Mouse (Mus musculus) ovary, postnatal 36 days (tissue): ENCODE measurements around the gene Sept9.
A peak's percentile ranks its signal among the peaks of the same experiment; 100 is the strongest.
"Not testable (repeated sequence)": the region's sequence is repeated elsewhere in the genome, so short reads cannot be mapped to it uniquely, and the experiment has no call there.

Source experiments
- DNase-seq: peaks from one replicate; pipeline ENCODE4 v3.0.0; 2022; ENCODE audit warnings: low spot score, mixed read lengths

Gene Sept9

DNA sequence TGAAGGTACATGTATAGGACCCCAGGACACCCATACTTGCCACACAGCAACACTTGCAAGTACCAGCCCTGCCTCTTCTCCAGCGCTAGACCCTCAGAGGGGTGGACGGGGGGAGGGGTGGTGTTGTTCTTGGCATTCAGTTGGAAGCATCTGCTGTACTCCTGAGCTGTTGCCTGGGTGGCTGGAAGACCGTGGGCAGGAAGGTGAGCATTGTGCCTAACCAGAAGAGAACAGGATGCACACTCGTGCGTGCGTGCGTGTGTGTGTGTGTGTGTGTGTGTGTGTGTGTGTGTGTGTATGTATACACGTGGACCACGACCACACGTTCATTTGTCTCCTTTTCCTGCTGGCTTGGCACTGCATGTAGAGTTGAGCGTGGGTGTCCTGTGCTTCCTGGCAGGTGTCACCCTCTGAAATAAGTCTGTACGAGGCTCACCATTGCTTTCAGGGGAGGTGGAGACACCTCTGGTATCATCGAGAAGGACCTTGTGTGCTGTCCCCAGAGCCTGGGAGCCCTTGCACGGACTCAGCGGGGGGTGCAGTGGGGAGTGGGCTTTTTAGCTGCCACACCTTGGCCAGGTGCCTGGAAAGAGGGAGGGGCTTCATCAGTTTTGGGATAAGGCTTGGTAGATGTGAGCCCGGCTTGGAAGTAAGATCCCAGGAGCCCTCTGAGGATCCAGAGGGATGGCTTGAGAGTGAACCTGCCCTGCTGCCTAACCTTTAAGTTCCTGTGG lies 127.6 kb downstream of the Sept9 start:
- no peak for DNase-seq

DNA sequence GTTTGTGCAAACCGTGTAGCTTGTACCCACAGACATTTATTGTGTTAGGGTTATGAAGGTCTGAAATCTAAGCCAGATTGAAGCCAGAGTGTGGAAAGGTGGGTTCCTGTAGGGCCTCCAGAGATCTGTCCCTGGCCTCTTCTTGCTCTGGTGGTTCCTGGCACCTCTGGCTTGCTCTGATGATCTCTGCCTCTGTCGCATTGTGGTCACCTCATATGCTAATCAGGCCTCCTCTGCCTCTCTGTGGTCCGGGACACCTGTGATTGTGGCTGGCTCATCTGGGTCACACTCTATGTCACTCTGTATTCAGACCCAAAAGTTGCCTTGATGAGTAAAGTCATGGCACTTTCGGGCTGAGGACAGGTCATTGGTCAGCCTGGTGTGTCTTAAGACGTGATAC lies 128.2 kb downstream of the Sept9 start:
- DNase-seq = no peak

DNA sequence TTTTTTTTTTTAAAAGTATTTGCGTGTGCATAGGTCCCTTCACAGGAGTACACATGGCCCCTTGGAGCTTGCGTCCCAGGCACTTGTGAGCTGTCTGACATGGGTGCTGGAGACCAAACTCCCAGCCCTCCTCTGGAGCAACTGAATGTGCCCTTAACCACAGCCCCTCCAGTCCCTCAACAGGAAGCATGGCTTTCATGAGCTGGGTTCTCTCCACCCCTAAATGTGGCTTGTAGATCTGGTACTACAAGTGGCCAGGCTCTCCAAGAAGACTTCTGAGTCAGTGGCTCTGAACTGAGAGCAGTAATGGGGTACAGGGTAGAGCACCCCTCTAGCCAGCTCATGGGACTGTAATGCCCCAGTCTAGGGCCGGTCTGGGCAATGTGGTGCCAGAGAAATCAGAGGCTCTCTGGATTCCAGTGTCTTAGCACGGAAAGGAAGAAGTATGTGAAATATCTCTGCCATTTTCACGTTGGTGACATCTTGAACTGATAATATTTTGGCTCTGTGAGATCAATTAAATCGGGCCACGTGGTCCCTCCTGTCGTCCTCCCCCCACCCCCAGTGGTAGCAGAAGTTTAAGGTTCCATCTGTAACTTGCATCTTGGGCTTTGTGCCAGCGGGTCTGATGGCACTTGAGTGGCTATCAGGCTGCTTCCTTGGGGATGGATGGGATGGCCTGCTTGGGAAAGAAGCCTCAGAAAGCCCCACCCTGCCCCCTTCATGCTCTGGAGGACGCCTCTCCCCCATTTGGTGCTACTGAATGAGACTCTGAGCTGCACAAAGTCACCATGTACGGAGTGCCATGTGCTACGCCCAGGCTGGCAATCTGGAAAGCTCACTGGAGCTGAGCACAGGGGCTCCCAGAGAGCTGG lies 130.9 kb downstream of the Sept9 start:
- no peak for DNase-seq

DNA sequence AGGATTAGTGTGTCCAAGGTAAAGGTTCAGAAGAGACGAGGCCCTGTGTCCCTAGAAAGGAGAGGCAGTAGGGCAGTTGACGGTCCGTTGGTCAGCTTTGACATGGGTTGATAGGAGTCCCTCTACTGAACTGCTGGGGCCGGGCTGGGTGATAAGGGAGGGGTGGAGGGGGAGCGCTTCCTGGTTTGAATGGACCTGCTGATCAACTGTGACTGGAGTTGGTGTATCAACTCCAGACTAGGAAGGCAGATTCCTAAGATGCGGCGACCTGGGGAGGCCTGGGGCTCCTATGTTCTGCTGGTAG lies 131.4 kb downstream of the Sept9 start:
- no peak for DNase-seq

DNA sequence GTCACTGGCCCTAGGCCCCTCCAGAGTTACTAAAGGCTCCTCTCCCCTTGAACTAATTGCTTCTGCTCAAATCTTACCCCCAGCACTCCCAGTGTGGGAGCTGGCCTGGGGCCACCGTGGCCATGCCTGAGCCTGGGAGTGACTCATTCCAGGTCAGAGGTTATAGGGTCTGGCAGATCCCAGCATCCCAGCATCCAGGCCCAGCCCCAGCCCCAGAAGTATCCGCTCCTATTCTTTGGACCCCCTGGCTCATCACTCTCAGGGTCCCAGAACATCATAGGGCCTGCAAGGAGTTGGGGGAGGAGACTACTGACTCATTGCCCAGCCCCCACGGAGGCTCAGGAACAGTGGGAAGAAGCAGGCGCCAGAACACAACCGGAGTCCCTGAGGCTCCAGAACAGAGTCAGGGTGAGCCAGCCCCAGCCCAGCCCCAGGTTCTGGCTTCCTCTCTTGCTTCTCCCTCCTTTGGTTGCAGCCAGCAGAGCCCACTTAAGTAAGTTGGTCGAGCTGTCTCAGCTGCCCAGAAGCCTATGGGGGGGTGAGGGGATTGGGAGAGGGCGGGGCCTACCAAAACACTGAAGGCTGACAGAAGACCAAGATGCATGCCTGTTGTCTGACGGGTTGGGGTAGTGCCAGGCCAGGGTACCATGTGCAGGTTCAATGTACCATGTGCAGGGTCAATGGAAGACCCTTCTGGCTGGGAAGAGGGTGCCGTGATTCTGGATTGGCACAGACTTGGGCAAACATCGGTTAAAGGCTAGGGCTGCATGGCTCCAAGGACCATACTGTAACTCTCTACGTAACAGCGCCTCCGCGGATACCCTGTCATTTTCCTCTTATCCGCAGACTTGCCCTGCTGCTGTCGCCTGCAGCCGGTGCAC lies 132.1 kb downstream of the Sept9 start:
- no peak for DNase-seq

DNA sequence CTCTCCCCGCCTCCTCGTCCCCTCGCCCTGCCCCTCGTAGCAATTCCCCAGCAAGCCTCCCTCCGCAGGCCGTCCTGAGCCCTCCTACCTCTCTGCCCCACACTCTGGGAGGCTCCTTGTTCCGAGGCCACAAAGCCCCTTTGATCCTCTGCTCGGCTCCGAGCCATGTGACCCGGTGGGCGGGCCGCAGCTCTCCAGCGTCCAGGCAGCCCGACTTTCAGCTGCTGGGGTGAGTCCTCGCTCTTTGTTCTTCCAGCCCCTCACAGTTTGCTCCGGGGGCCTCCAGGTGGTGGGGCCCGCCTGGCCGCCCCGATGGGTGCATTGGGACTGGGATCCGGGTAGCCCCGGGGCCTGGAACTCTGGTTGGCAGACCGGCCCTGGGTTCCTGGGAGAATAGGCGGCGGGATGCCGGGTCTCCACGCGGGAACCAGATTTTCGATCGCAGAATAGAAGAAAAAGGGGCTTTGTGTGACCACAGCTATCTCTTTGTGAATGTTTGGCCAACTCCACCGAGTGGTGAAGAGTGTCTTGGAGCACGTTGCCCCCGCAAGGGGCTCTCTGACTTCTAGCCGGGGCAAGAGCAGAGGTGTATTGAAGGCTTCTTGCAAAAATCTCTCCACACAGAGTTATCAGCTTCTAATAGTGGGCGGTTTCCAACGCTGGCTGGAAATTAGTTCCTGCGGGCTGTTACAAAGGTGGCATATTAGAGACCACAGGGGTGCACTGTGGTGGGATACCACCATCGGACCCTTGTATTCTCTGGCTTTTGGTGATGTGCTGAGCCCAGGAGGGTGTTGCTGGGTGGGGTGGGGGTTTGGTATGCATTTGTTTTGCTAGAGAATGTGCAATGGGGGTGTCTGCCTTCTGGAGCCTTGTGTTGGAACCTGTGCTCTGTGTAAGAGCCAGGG lies 133.0 kb downstream of the Sept9 start:
- peak; percentile 77 for DNase-seq

DNA sequence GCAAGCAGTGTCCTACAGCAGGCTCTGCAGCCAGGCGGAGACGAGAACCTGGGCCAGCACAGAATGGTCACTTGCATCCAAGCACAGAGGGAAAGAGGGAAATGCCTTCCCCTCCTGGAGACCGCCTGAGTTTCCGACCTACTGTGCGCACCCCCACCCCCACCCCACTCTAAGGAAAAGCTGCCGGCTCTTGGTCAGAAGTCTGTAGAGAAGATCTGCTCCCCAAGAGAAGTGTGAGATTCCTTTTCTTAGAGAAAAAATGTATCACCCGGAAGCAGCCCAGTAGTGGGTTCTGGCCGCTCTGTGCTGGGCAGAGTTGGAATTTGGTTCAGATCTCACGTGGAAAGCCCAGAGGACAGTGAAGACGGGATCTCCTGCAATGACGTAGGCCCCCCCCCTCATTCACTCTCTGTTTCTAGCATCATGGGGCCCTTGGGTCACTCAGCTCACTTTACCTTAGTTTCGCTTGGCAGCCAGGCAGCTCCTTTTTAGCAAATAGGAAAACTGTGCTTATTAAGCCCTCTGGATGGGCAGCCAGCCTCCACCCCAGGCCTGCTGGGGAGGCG lies 133.8 kb downstream of the Sept9 start:
- DNase-seq = no peak

DNA sequence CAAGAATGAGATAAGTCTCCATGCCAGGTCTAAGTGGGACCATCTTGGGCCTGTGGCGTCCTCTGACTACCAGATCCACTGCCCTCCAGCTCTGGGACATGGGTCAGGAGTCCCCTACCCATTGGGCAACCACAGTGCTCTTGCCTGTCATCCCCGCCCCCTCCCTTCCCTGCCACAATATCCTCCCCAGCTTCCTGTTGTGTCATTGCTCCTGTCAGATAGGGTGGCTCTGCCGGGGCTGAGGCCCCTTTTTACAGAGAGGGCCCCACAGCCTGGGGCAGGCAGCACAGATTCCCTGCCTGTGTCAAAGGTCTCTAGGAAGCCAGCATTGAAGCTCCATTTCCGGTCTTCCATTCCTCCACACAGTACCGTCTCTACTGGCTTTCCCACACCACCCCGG lies 134.6 kb downstream of the Sept9 start:
- no peak for DNase-seq

DNA sequence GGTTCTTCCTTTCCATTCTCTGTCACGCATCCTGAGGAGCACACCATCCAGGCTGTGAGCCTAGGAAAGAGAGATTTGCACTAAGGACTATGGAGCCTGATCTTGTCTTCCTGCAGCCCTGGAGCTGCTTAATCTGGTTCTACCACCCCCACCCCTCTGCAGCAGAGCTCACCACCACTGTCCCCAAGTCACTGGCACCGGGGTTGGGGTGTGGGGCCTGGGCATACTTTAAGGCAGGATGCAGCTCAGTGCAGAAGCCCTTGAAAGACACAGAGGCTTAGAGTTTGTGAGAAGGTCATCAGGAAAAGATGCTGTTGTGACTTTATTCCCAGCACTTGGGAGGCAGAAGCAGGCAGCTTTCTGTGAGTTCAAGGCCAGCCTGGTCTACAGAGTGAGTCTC lies 135.7 kb downstream of the Sept9 start:
- DNase-seq = no peak

DNA sequence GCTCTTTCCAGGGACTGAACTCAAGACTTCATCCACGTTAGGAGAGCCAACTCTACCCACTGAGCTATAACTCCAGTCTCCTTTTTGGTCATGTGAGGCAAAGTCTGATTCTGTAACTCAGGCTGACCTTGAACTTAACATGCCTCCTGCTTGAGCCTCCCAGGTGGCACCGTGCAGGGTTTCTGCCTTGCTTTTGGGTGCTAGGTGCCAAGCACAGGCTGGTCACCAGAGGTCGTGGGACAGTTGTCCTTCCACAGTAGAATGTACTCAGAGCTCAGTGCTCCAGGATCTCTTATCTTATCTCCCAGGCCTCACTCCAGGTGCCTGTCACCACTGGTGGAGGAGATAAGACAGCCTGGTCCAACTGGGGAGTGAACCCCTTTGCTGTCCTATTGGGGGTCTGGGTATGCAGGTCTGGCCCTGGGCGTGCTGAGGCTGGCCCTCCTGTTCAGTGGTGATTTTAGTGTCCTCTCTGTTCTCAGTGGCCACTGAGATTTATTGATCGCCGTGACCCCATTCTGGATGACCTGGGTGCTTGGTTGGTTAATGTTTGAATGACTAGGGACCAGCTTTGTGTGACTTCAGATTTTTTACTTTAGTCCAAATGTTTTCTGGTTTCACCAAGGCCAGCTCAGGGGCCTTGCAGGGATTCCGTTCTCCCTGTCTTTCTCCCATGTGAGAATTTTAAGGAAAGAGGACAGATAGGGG lies 136.8 kb downstream of the Sept9 start:
- DNase-seq = no peak

DNA sequence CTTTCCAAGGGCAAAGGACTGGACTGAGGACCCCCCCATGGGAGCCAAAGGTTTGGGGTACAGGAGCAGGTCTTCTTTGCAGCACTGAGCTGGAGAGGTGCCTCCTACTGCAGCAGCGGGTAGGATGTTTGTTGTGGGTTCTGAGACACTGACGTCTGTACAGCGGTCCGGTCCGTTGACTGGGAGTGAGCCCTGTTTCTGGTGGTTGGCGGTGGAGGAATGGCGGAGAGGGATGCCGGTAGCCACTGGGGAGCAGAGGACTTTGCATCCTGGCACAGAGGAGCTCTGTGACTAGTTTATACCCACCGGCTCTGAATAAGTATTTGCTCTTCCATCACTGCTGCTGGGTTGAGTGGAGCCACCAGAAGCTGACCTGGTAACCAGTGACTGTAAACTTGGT lies 138.3 kb downstream of the Sept9 start:
- no peak for DNase-seq

DNA sequence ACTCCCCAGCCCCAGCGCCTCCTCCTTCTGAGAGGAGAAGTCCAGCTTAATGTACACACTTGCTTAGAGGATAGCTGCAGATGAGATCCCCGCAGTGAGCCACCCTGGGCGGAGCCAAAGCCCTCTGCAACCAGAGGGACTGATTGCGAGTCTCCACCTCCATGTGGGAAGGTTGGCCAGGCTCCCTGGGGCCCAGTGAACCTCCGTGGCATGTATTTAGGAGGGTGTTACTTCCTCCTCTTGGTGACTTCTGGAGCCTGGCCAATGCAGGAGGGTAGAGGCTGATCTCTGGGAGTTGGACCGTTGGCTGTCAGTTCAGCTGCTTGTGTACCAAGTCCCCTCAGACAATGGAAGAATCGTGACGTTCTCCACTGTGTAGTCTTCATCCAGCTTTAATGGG lies 139.0 kb downstream of the Sept9 start:
- DNase-seq = peak; percentile 49

DNA sequence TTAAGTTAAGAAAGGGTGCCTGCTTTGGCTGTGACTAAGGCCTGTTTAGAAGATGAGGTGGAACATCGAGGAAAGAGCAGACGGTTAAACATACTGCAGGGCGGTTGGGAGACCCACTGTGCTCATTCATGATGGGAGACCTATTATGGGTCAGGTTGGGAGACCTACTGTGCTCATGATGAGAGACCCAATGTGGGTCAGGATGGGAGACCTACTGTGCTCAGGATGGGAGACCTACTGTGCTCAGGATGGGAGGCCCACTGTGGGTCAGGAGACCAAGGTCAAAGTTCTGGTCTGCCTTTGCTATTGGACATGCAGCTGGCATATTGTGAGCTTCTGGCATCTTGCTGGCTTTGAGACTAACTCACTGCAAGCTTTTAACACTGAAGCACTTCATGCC lies 139.6 kb downstream of the Sept9 start:
- no peak for DNase-seq

DNA sequence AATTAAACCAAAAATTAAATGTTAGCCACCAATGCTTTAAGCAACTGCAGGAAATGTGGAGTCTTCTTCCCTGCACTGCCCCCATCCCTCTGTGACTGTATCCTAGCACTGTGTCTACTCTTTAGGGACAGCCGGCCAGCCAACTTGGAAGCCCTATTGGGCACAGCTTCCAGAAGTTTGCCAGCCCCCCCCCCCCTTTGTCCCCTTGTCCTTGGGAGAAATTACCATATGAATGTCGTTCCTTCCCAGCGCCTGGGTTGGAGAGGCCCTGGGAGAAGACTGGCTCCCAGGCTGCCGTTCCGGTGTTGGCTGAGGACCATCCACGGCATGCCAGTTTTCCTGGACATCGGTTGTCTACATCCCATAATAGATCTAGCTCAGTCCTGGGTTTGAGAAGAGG lies 141.8 kb downstream of the Sept9 start:
- DNase-seq = no peak

DNA sequence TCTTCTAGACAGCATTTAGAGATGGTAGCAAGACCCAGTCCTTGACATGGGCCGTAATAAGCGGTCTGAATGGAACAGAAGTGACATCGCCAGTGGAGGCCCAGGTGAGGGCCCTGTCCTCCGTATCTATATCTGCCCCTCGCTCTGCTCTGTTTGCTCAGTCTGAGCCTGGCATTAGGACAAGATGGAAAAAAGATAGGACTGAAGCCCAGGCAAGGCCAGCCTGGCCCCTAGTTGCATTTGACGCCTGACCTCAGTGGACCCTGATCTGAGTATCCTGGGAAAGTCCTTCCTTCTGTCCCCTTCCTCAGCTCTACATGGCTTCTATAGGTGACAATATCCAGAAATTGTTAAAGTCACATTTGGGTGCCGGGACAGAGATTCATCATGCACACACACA lies 142.6 kb downstream of the Sept9 start:
- no peak for DNase-seq

DNA sequence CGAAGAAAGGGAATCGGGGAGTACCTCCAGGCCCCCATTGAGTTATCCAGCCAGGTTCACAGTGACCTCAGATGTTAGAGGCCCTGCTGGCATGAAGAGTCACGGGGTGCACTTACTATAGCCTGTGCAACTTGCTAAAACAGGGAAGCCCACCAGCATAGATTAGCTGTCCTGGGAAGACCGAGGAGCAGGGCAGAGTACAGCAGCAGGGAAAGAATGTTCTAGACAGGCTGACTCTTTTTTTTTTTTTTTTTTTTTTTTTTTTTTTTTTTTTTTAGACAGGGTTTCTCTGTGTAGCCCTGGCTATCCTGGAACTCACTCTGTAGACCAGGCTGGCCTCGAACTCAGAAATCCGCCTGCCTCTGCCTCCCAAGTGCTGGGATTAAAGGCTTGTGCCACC lies 143.0 kb downstream of the Sept9 start:
- DNase-seq = not testable (repeated sequence)

DNA sequence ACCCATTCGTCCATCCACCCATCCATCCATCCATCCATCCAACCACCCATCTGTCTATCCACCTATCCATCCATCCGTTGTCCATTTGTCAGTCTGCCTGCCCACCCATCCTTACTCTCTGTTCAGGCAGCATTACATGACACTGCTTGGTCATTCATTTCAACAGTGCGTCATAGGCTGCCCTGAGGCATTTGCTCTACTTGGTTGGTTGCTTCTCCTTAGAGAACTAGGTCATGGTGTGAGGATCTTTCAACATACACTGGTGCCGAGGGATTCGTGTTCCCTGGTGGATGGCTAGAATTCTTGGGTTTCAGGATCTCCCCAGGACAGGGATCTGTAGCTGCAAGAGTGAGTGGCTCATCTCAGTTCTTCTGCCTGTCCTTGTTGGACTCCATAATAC lies 144.3 kb downstream of the Sept9 start:
- no peak for DNase-seq

DNA sequence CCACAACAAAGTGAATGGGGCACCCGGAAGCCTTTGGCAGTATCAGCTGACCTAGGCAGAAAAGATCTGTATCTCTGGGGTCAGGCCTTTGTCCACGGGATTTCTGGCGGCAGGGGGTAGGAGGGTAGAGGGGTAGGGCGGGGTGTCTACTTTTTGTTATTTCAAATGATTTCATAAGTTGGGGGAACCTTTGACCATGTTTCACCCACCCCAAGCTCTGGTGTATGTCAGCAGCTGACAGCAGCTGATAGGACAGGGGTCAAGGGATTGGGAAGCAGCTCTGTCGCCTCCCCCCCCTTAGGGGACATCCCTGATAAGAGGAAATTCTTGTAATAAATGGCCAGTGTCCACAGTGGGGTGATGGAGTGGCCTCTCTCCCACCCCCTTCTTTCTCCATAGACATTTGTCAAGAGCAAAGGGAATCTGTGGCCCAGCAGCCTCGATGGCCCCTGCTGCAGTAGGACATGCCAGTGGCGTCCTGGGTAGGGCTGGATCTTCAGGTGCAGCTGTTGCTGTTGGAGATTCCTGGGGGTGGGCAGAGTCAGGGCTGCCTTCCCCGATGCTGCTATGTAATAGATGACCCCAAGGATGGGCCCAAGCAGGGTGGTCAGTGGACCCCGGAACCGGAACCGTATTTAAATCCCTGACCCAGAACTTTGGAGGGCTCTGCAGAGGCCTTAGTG lies 145.0 kb downstream of the Sept9 start:
- DNase-seq = no peak

DNA sequence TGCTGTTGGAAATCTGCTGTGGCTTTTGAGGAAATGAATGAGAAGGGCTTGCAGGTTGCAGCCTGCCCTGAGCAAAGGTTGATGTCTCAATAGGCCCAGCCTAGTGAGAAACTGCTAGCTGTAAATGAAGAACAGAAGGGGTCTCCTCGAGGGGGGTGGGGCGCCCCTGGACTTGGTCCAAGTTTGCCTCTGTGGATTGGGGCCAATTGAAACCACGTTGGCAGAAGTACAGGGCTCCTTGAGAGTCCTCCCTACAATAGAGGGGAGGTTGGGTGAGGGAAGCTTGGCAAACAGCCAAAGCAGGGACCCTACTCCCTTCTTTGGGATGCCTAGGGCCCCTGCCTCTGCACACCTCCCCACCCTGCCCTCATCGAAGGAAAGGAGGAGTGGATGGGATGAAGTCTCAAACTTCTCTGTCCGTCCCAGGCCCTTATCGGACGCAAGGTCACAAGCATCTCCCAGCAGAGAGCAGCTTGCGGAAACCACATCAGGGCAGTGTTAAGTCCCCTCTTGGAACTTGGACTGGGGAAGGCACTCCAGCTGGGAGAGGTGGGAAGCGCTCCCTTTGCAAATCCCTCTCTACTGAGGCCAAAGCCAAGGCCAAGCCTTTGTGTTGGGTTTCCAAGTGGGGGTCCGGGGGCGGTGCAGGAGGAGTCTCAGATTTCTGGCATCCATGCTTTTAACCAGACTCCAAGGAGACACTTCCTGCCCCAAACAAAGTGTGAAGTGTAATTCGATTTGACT lies 145.7 kb downstream of the Sept9 start:
- DNase-seq = peak; percentile 66
